ENCODE assay signal across 32 mouse cellular contexts in the genomic region with DNA sequence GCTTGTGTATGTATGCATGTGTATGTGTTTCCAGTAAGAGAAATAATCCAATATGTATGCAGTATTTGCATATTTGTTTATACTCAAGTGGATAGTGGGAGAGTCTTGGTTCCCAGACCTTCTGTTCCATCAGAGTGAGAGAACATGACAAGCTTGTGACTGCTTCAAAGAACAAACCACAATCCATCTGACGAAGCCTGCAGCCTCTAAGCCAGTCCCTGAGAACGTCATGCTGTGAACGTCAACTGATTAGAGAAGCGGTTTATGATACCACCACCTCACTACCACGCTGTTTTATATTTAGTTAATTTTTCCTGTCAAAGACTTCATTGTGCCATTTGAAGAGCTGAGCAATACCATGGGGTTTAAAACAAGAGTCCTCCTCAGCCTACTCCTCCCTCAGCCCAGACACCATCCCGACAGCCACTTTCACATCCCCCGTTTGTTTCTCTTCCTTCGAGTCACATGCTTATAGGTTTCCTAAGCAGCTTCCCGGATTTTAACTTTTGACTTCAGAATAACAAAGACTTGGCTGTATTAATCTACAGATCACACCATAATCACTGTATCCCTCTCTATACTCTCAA. TPM values are rescaled to one million over a fixed set of nuclear protein-coding genes. Genes with fewer than 3 reads are reported as not detected.
DNase-seq lines count a peak whose midpoint lies in the region; ATAC-seq lines count a peak whose summit lies in the region.
"Had no signal": no experiment of that assay in that cellular context is flagged by ENCODE, and none has a peak within 500 bp of the region (broad histone marks: within the 10 kb centered on the region; RNA-seq: fewer than 3 reads in every experiment).

No protein-coding gene starts in this region.

- WGBS in midbrain, embryonic 13.5 days = 62% methylated on average over 9 of the region's 9 CpGs

- no peak overlapping the region for H3K4me2 ChIP-seq in midbrain, embryonic 13.5 days (replicated peaks)
- H3K4me2 ChIP-seq: embryonic facial prominence, embryonic 13.5 days; forebrain, embryonic 15.5 days; hindbrain, embryonic 15.5 days; limb, embryonic 12.5 days; liver, embryonic 15.5 days; lung, embryonic 14.5 days had no signal

- no peak overlapping the region for H3K9ac ChIP-seq in midbrain, embryonic 13.5 days (replicated peaks)
- H3K9ac ChIP-seq: embryonic facial prominence, embryonic 13.5 days; forebrain, embryonic 15.5 days; hindbrain, embryonic 15.5 days; limb, embryonic 12.5 days; liver, embryonic 15.5 days; lung, embryonic 14.5 days had no signal

- H3K4me3 ChIP-seq in midbrain, embryonic 13.5 days (replicated peaks) = no peak overlapping the region
- H3K4me3 ChIP-seq: embryonic facial prominence, embryonic 13.5 days; forebrain, embryonic 10.5 days; forebrain, embryonic 15.5 days; gastrocnemius, adult 2 months; heart, embryonic 10.5 days; hindbrain, embryonic 10.5 days; hindbrain, embryonic 15.5 days; limb, embryonic 12.5 days; liver, embryonic 15.5 days; megakaryocyte, embryonic 14.5 days had no signal

- peak; percentile 68 for ATAC-seq in megakaryocyte, adult 5-6 weeks (ENCODE audit: poor library complexity, severe bottlenecking)
- ATAC-seq in midbrain, embryonic 13.5 days = no peak
- ATAC-seq: forebrain, embryonic 15.5 days; inflammation-experienced regulatory T-cells, adult 6 months had no signal

- H3K27me3 ChIP-seq in midbrain, embryonic 13.5 days = no peaks in the 10 kb centered on the region
- H3K27me3 ChIP-seq: embryonic facial prominence, embryonic 13.5 days; forebrain, embryonic 15.5 days; hindbrain, embryonic 15.5 days; limb, embryonic 12.5 days; liver, embryonic 15.5 days had no signal

- no peaks in the 10 kb centered on the region for H3K9me3 ChIP-seq in midbrain, embryonic 13.5 days
- H3K9me3 ChIP-seq: embryonic facial prominence, embryonic 13.5 days; forebrain, embryonic 10.5 days; forebrain, embryonic 15.5 days; heart, embryonic 10.5 days; hindbrain, embryonic 10.5 days; hindbrain, embryonic 15.5 days; limb, embryonic 12.5 days; liver, embryonic 15.5 days; megakaryocyte, embryonic 14.5 days had no signal

- H3K36me3 ChIP-seq in midbrain, embryonic 13.5 days = no peaks in the 10 kb centered on the region
- H3K36me3 ChIP-seq: embryonic facial prominence, embryonic 13.5 days; forebrain, embryonic 10.5 days; forebrain, embryonic 15.5 days; heart, embryonic 10.5 days; hindbrain, embryonic 10.5 days; hindbrain, embryonic 15.5 days; limb, embryonic 12.5 days; liver, embryonic 15.5 days had no signal

- no peak overlapping the region for H3K27ac ChIP-seq in midbrain, embryonic 13.5 days
- H3K27ac ChIP-seq: embryonic facial prominence, embryonic 13.5 days; forebrain, embryonic 10.5 days; forebrain, embryonic 15.5 days; gastrocnemius, adult 2 months; heart, embryonic 10.5 days; hindbrain, embryonic 10.5 days; hindbrain, embryonic 15.5 days; limb, embryonic 12.5 days; liver, embryonic 15.5 days; stomach, postnatal 0 days had no signal

- DNase-seq in frontal cortex, postnatal 36 days (ENCODE audit: low spot score in 2 of 2) = peak; percentile 8 to 16
- no peak for DNase-seq in frontal cortex, postnatal 14 days (ENCODE audit: low spot score in 2 of 2)
- DNase-seq in right cerebral cortex, adult 18-20 months = peak; percentile 23
- no peak for DNase-seq in right cerebral cortex, postnatal 10 days (ENCODE audit: low spot score in 2 of 2)
- DNase-seq in gastrocnemius, postnatal 25 days = no peak
- DNase-seq: adrenal gland, adult 2 months; adrenal gland, postnatal 36 days; cerebellum, adult 11 months; cerebellum, adult 9-11 months; gastrocnemius, adult 2 months; heart, postnatal 14 days; kidney, adult 11 months; kidney, postnatal 14 days; layer of hippocampus, adult 9-11 months; lung, embryonic 14.5 days; midbrain, embryonic 14.5 days; right cerebral cortex, postnatal 4 days; thymus, adult 2 months; thymus, postnatal 36 days had no signal

- H3K4me1 ChIP-seq in midbrain, embryonic 13.5 days (replicated peaks) = no peaks in the 10 kb centered on the region
- H3K4me1 ChIP-seq: embryonic facial prominence, embryonic 13.5 days; forebrain, embryonic 10.5 days; forebrain, embryonic 15.5 days; heart, embryonic 10.5 days; hindbrain, embryonic 10.5 days; hindbrain, embryonic 15.5 days; limb, embryonic 12.5 days; liver, embryonic 15.5 days had no signal

RNA-seq across cellular contexts. Expression of gene Tfpi, which starts 11.2 kb away (rescaled TPM):
- total RNA-seq in megakaryocyte, adult 5-6 weeks (2015) = 7.0 and 8.3 TPM in 2 replicates
- total RNA-seq in megakaryocyte, adult 5-6 weeks (2017) = 7.5 and 8.4 TPM in 2 replicates
- 13.6 and 15.0 TPM in 2 replicates for polyA plus RNA-seq in midbrain, embryonic 13.5 days (2015; fragmentation: Nextera tagmentation; extraction: Ambion mirVana)
- total RNA-seq in gastrocnemius, postnatal 25 days (2021) = 1 to 10 TPM; 2.8 to 5.0 TPM

Comparison
In these comparisons a context has a peak if more than half of its experiments do, and no peak if none do; other contexts are left out.
1. DNase-seq: peak in frontal cortex, postnatal 36 days (2 of 2) and right cerebral cortex, adult 18-20 months (single experiment); none in frontal cortex, postnatal 14 days (0 of 2), right cerebral cortex, postnatal 10 days (0 of 2) and gastrocnemius, postnatal 25 days (single experiment).